Mouse (Mus musculus) kidney, adult 8-10 months (tissue): ENCODE results near the gene Inpp5f.
"Not testable (repeated sequence)": the region's sequence is repeated elsewhere in the genome, so short reads cannot be mapped to it uniquely, and the experiment has no call there.

Experiments used
- DNase-seq, 2 experiments: peaks; one replicate each; pipeline ENCODE4 v3.0.0; 2022

Inpp5f gene

DNA sequence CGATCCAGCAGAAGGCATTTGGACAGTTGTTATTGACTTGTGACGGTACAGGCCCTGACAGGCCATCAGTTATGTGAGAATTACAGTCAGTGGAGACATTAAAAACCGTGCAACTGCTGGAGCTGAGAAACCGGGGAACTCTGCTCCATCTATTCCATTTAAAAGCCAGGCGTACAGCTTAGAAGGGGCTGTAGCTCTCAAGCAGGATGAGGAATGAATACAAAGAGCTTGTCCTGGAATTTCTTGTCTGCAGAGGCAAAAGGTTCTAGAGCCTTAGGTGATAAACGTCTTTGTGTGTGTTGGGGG, 18.2 kb upstream of the Inpp5f start:
- DNase-seq = no peak

DNA sequence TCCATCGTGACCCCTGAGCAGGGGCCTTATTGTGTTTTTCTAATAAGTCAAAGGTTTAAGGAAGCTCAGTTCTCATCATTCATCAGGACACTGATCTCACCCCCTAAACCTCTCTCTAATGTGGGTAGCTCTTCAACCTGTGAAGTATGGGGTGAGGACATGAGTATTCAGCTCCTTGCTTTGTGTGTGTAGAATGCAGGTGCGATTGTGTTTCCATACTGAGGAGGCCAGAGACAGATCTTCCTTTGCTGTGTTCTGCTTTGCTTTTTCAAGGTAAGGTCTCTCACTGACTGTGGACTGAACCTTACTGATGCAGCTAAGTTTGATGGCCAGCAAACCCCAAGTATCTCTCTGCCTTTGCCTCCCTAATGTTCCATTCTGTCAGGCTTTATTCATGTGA, 14.9 kb upstream of the Inpp5f start:
- no peak for DNase-seq

DNA sequence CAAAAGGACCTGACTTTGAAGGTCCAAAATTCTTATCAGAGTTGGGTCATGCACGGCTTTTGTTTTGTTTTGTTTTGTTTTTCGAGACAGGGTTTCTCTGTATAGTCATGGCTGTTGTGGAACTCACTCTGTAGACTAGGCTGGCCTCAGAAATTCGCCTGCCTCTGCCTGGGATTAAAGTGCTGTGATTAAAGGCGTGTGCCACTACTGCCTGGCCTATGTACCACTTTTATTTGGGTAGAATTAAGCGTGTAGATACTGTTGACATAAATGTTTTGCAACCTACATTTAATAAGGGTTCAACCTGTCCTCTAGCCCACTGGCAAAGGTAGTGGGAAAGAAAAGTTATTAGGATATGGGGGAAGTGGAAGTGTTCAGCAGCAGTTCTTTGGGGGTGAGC, 12.1 kb upstream of the Inpp5f start:
- DNase-seq = no peak

DNA sequence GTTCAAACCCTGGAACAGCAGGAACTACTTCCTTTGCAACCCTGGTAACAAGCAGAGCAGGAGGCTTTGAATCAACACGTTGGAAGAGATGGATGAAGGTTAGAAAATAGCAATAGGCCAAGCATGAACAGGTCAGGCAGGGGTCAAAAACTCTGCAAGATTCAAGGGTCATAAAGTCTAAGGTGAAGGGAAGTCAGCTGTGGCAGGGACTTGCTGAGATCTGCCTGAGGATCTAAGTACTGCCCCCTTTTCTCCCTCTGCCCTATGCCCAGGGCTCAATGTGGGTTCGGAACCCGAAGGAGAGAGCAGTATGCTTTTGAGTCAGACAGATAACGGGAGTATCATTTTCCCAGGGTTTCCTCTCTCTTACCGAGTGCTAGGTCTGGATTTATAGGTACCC, 9.3 kb upstream of the Inpp5f start:
- DNase-seq = peak; percentile 53 to 71

DNA sequence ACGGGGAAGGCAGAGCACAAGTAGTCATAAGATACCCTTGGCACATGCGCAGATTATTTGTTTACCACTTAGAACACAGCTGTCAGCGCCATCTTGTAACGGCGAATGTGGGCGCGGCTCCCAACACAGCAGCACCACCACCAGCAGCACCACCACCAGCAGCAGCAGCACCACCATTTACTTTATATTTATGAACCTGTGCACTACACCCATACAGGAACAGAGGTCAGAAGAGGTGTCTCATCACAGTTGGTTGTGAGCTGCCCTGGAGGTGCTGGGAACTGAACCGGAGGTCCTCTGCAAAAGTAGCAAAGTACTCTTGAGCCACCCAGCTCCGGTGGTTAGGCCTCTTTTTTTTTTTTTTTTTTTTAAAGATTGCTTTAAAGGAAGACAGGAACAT, 1.2 kb upstream of the Inpp5f start:
- not testable (repeated sequence) for DNase-seq

DNA sequence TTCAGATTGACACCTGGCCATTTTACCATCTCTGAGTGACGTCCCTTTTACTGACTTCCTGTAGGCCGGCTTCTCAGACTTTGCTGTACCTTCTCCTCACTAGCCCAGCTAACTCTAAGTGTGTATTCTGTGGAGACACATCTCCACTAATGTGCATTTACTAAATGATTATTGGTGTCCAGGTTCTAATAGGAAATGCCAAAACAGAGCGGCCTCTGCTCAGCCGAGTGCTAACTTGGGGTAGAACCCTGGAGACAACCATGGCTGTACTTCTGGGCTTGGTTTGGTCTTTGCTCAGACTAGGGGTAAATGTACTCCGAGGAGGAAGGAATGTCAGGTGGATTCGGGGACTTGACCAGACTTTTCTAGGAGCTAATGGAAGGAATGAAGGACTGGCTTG, 638 bp upstream of the Inpp5f start:
- DNase-seq = no peak

DNA sequence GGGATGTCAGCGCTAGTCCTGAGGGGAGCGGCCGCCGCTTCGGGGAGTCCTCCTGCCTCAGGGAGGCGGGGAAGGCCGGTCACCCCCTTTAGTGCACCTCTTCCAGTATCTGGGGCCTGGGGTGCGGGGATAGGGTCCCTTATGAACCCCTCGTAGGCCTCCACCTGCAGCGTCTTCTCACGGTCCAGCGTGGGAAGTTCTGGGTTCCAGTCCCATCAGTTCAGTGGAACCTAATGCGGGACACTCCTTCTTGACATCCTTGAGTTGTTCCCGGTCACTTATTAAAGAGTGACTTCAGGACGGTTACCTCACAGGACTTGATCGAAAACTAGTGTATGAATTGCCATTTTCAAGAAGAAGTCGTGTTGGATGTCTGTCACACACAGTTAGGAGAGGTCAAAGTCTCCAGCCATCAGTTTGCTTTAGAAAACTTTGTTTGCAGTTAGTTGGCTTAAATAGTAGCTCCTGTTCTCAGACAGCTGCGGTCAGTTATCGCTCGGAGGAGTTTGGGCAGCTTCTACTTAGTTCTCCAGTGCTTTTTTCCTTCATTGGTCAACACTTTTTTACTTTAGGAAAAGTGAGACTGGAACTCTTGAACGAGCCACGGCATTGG, 777 bp downstream of the Inpp5f start:
- peak; percentile 55 to 61 for DNase-seq

DNA sequence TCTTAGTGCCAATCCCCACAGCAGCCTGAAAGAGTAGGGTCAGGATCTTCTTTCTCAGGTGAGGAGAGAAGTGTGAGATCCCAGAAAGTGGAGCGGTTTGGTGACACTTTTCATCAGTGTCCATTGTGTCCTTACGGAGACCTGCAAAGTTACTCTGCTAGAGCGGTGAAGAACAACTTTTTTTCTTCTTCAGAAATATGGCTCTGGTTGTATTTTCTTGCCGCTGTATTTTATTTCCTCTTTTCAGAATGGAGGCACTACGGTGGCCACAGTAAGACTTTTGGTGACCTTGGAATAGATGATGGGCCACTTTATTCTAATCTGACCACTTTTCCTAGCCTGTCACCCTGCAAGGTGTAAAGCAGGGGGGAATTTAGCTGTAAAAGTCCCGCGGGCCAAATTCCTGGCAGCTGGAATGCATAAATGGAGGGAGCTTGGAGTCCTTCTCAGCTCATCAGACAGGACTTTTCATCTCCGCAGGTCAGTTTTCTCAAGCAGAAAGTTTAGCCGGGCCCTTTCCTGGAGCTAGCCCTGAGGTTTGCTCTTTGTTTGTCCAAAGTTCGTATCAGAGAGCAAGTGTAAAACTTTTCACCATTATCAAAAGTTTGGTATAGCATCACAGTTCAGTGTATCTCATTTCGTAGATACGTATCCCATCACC, 1.5 kb downstream of the Inpp5f start:
- DNase-seq = peak; percentile 56 to 70

DNA sequence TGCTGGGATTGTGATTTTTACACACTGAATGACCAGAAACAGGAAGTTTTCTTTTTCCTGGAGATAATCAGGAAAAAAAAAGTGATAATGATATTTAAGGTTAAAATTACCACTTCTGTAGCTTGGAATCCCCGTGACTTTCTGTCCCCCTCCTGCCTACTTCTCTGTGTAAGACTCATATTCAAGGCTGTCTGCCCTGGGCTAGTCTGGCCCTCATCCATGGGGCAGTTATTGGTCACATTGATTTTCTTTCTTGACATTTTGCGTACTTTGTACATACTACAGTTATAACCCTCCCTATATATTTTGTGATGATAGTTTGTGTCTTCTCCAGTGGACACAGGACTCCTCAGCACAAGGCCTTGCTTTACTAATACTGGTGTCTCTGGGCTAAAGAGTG, 2.5 kb downstream of the Inpp5f start:
- no peak for DNase-seq

DNA sequence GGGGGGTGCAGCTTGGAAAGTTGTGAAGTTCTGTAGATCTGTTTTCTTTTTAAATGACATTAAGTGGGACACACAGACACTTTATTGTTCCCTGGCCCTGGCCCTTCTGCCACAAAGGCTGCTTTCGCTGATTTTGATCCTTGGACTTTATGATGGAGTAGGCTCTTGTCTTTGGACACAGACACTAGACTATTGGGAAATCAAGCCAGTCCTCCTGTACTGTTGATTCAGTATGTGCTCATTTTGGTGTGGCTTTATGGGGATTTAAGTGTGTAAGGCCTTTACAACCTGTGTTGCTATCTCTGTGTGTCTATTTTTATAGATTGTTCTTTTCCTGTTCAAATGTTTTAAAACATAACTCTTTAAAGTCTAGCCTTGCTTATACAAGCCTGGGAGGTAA, 6.5 kb downstream of the Inpp5f start:
- DNase-seq = no peak

DNA sequence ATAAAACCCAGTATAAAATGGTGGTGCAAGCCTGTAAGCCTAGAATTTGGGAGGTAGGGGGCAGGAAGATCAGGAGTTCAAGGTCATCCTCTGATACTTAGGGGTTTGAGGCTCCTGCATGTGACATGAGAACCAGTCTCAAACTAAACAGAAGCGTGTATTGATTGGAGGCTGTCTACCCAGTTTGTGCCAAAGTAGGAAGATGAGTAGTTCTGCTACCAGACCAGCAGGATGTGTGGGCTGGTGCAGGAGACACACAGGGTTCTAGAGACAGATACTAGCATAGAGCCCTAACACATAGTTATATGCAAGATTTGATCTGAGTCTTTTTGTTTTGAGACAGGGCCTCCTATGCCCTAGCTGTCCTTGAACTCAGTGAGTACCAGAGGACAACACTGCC, 9.1 kb downstream of the Inpp5f start:
- DNase-seq = no peak

DNA sequence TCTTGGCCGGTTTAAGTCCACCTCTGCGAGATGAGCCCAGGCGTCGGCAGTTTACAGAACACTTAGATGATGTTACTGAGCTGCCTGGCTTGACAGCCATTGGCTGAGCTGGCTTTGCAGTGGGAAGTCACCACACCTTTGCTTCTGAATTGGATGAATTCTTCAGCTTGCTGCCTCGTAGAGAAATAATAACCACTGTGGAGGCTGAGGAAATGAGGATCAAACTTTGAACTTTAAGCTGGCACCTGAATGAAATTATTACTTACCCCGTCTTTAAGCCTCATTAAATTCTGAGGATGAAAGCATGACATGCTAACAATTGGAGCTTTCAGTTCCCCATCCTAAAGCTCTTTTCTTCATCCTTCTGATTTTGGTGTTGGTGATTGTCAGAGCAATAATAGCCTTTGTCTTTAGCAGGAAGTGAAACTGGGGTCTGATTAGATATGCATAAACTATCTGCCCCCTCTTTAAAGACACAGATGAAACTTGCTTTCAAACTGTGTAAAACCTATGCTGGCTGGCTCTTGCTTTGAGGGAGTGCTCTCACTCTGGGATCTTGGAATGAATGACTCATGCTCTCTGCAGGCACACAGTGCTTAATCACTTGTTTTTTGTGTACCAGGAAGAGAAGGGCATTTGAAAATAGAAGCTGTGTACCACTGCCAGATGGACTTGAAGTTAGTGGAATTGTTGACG, 11.3 kb downstream of the Inpp5f start:
- DNase-seq = peak in 1 of 2 experiments; percentile 57

DNA sequence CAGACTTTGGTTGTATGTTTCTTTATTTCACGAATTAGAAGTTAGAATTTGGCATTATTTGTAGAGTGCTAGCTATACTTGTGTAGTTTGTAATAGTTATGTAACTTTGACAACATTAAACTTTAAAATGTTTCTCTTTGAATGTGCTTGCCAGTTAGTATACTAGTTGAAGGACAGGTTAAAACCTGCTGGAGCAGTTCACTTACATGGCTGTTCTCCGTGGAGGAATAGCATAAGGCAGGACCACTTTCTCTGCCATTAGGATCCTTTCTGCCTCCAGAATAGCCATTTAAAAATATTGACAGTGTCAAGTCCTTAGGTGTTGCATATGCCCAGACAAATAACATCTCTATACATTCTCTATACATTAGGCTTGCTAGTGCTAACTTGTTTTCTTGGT, 11.9 kb downstream of the Inpp5f start:
- no peak for DNase-seq

DNA sequence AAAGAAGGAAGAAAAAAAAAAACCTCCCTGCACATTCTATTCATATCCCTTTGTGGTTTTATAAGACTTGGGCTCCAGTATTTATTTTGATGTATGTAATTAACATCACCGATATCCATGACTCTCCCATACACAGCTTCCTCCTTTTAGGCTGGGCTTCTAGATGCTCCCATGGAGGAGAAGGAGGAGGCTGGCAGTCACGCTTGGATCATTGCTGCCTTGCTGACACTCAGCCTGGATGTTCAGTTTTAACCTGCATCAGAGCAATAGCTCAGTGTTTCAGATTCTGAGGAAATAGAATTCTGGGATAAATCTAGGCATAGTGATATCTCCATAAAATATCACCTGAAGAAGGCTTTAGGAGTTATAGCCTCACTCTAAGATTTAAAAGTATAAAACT, 14.3 kb downstream of the Inpp5f start:
- no peak for DNase-seq

DNA sequence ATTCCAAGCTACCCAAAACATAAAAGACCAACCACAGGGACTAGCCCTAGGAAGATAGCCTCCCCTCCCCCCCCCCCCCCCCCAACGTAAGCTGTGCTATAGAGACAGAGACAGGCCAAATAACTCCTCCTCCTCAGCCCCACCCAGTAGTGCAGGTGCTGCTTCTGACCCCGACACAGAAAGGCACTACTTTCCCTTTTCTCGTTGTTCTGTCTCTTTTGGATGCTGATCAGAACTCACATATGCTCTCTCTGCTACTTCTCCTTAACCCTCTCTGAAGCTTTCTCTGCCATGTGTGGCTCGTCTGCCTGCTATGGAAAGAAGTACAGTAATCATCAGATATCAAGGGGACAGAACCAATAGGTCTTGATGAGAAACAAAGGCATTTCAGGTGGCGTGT, 15.5 kb downstream of the Inpp5f start:
- DNase-seq = no peak

DNA sequence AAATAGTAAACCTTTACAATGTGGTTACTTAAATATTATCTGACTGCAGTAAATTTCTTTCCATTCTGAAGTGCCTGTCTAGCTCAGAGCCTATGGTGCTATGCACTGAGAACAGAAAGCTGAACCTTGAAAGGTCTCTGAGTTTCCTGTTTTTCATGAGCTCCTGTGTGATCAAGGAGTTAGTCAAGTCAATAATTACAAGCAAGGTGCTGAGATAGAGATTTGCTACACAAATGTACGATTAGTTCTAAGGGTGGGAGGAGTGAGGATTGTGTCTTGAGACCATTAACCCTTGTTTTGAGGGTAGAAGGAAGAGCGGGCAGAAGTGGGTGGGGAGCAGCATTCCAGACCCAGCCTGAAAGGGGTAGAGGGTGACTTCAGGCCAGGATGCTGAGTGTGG, 16.1 kb downstream of the Inpp5f start:
- DNase-seq = peak; percentile 49 to 77

DNA sequence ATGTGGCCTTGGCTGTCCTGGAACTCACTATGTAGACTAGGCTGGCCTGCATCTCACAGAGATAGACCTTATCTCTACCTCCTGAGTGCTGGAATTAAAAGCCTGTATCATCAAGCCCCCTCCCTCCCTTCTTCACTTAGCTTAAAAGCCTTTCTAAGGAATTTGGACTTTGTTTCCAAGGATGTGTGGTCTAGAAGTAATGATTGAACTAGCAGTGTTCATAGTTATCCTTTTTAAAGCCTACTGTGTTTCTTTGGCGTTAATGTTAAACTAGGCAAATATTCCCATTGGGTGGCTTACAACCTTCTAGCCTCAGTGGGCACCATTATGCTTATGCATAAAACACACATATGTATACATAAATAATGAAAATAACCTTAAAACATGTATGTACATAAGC, 16.6 kb downstream of the Inpp5f start:
- peak in 1 of 2 experiments; percentile 69 for DNase-seq

DNA sequence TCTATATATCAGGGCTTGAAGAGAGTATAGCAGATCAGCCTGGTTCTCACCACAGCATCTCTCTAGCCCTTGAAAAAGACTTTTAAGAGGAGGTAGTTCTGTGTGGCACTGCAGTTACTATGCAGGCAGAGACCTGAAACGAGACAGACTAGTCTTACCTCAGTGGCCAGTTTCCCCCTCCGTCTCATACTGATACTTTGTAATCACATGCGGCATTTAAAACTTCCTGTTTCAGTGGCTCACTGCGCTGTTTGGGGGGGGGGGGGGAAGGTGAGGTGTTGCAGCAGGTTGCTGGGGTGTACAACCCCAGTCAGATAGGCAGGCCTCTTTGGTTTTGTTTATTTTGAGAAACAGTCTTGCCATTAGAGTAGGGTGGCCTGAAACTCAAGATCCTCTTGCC, 22.0 kb downstream of the Inpp5f start:
- DNase-seq = no peak

DNA sequence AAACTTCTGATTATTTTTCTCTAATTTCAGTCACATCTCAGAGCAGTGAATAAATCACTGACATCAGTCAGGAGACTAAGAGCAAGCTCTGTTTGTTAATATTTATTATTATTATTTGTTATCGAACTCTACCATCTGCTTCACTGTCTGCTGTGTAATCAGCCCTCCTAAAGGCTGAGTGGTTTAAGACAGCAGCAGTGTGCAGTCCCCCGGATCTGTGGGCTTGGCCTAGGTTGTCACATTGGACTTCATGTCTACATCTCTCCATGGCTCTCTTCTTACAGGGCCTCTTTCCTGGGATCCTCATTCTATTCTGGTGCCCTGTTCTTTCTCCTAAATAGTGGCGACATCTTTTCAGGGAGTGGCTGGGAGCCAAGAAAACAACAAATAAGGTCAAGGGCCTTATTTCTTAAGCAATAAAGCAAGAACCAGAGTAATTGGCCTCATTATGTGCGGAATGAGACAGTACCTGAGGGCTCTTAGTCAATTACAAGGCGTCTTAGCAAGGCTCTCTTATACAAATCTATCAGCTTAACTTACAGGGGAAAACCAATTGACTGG, 28.9 kb downstream of the Inpp5f start:
- no peak for DNase-seq

DNA sequence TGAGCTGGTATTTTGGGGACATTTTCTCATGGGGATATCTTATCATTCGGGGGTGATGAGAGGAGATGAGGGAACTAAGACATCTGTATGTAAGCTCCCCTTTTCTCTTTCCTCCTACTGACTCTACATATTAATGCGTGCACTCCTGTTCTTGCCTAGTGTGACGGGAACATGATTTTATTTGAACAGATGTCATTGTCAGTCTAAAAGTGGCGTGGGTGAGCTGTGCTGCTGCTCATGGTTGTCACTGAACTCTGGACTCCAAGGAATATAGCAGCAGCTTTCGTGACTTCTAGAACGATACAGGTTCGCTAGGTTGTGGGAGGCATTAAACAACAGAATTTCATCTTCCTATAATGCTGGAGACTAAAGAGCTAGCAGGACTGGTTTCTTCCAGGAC, 30.4 kb downstream of the Inpp5f start:
- no peak for DNase-seq

DNA sequence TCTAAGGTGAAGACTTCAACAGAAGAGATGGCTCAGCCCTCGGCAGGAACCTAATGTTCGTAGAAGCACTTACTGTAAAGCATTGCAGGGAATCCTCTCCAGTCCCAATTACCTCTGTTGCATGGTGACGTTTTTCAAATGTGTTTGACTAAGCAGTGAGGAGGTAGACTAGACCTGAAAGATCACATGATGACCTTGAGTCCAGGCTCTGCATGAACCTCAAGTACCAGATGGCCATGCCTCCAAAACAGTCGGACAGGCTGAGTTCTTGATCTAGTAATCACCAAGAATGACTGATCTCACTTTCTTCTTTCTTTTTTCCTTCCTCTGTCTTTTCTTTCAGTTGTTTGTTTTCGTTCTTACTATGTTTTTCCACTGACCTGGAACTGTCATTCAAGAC, 31.3 kb downstream of the Inpp5f start:
- DNase-seq = no peak

DNA sequence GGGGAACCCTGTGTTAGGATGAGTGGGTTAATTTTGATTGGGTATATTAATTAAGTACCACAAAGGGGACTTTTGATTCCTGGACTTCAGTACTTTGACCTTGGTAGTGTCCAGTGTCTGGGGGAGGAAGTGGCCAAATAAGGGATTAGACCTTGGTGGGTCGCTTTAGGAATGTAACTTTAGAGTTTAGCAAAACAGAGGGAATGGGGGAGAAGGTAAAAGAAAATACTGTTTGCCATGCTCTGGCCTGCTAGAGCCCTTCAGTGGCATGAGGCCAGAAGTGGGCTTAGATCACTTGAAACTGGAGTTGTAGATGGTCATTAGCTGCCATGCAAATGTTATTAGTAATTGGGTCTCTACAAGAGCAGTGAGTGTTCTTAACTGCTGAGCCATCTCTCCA, 45.8 kb downstream of the Inpp5f start:
- no peak for DNase-seq

DNA sequence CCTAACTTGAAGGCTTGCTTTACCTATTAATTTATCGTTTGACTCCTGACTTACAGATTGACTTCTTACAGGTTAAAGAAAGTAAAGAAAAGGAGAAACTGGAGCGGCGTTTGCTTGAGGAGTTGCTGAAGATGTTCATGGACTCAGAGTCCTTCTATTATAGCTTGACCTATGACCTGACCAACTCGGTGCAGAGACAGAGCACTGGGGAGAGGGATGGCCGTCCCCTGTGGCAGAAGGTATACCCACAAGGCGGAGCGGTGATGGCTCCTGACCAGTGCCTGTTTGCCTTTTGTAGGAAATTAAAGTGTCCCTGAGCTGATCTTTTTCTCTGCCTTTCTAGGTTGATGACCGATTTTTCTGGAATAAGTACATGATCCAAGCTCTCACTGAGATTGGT, 52.8 kb downstream of the Inpp5f start:
- DNase-seq = no peak

DNA sequence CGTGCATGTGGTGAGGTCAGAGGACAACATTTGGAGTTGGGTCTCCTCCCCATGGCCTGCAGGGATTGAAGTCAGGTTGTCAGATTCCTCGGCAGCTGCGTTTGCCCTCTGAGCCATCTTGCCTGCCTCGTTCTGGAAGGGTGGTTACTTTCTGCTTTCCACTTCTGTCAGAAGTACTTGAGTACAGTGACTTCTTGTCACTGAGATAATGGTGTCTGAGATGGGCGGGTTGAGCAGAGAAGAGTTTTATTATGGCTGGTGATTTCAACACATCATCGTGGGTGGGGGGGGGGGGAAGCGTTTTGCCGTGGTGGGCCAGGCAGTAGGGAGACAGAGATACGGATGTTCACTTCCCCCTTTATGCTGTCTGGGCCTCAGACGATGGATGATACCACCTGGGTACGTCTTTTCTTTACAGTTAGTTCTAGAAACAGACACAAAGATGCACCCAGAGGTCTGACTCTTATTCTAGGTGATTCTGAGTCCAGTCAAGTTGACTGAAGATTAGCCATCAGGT, 53.8 kb downstream of the Inpp5f start:
- no peak for DNase-seq
